In genomic region chr17:12195604-12196003, GRCm38 (mm10) we compare ENCODE assay signal across 9 mouse cellular contexts.
A peak's percentile ranks its signal among the peaks of the same experiment; 100 is the strongest.
DNase-seq lines count a peak whose midpoint lies in the region; ATAC-seq and TF ChIP-seq lines count a peak whose summit lies in the region.
"Had no signal": no experiment of that assay in that cellular context is flagged by ENCODE, and none has a peak within 500 bp of the region (broad histone marks: within the 10 kb centered on the region; RNA-seq: fewer than 3 reads in every experiment).

No protein-coding gene starts in this region.

- peaks cover 32% of the 10 kb centered on the region for H3K79me2 ChIP-seq in CH12.LX (replicated peaks; ENCODE audit: control insufficient read depth, extremely low read depth, insufficient read depth, poor library complexity, severe bottlenecking)

- dilution Hi-C loops in CH12.LX (cut with MboI; ENCODE audit: extremely low pct_ligation_motif_present, extremely low pct_unique_long_range_greater_than_20kb, low sequenced_read_pairs) = no loop called here

- ATAC-seq in heart, embryonic 13.5 days (ENCODE audit: extremely low read depth, insufficient number of reproducible peaks, low FRiP score, low TSS enrichment) = 0 out of 2 replicates have a peak, but pooled peaks have one; percentile 48
- ATAC-seq in embryonic facial prominence, embryonic 11.5 days (replicated peaks; ENCODE audit: insufficient number of reproducible peaks, low FRiP score, low TSS enrichment, low read depth) = peak; percentile 47; the same call in 1 of the 2 replicates
- no peak for ATAC-seq in CD4-positive, CD25-positive, alpha-beta regulatory T cell, adult 4 months

- no peaks in the 10 kb centered on the region for H3K27me3 ChIP-seq in heart, embryonic 13.5 days (replicated peaks)
- H3K27me3 ChIP-seq in CH12.LX (replicated peaks) = no peaks in the 10 kb centered on the region
- H3K27me3 ChIP-seq in embryonic facial prominence, embryonic 11.5 days (ENCODE audit: control insufficient read depth, insufficient read depth, low read length) = no peaks in the 10 kb centered on the region

- no peak for TF ChIP-seq EP300 in CH12.LX (IDR thresholded peaks at IDR 0.05; ENCODE audit: low read length)

- 0 out of 2 replicates have a peak overlapping the region, but pooled peaks have one; percentile 8 for H3K9ac ChIP-seq in heart, embryonic 13.5 days
- 0 out of 2 replicates have a peak overlapping the region, but pooled peaks have one; percentile 10 for H3K9ac ChIP-seq in CH12.LX (ENCODE audit: insufficient read depth, low read depth)
- H3K9ac ChIP-seq in embryonic facial prominence, embryonic 11.5 days (replicated peaks; ENCODE audit: low read length) = peak overlapping the region; percentile 35

- no peak for TF ChIP-seq POLR2A in CH12.LX (IDR thresholded peaks at IDR 0.05; ENCODE audit: low read depth, low read length)

- no peak for TF ChIP-seq CTCF in CH12.LX (conservative IDR thresholded peaks at IDR 0.05 in 1 of 2, IDR thresholded peaks at IDR 0.05 in 1 of 2; ENCODE audit: low read depth in 2 of 2, low read length in 2 of 2)

- no peaks in the 10 kb centered on the region for H3K36me3 ChIP-seq in heart, embryonic 13.5 days
- H3K36me3 ChIP-seq in CH12.LX (replicated peaks in 1 of 2; ENCODE audit: control insufficient read depth in 1 of 2, insufficient read depth in 1 of 2, low read length in 1 of 2) = peaks cover 45 to 85% of the 10 kb centered on the region in 2 experiments
- H3K36me3 ChIP-seq in embryonic facial prominence, embryonic 11.5 days (replicated peaks; ENCODE audit: control insufficient read depth, insufficient read depth, low read depth, low read length) = no peaks in the 10 kb centered on the region

- H3K9me3 ChIP-seq in heart, embryonic 13.5 days = no peaks in the 10 kb centered on the region
- no peaks in the 10 kb centered on the region for H3K9me3 ChIP-seq in CH12.LX (replicated peaks; ENCODE audit: low read length)
- no peaks in the 10 kb centered on the region for H3K9me3 ChIP-seq in embryonic facial prominence, embryonic 11.5 days (replicated peaks; ENCODE audit: control insufficient read depth, low read length)

- H3K27ac ChIP-seq in heart, embryonic 13.5 days (replicated peaks) = peak overlapping the region; percentile 51
- H3K27ac ChIP-seq in CH12.LX (ENCODE audit: insufficient read depth, low read depth) = peak overlapping the region; percentile 53
- H3K27ac ChIP-seq in embryonic facial prominence, embryonic 11.5 days (replicated peaks; ENCODE audit: low read depth, low read length) = peak overlapping the region; percentile 68

- peak overlapping the region; percentile 47 for H3K4me2 ChIP-seq in heart, embryonic 13.5 days
- 0 out of 2 replicates have a peak overlapping the region, but pooled peaks have one; percentile 39 for H3K4me2 ChIP-seq in CH12.LX (ENCODE audit: insufficient read depth, low read depth, poor library complexity, severe bottlenecking)
- H3K4me2 ChIP-seq in embryonic facial prominence, embryonic 11.5 days (ENCODE audit: low read depth, low read length) = peak overlapping the region; percentile 22

- DNase-seq in heart, adult 8-10 months (ENCODE audit: low spot score) = no peak
- DNase-seq in CH12.LX (ENCODE audit: extremely low read depth) (no peak), liver (peak; percentile 53), adipocyte (ENCODE audit: low spot score) (no peak)
- peak; percentile 46 for DNase-seq in embryonic facial prominence, embryonic 11.5 days (ENCODE audit: low spot score)
- DNase-seq in frontal cortex, postnatal 25 days (ENCODE audit: low spot score in 2 of 2) = no peak
- DNase-seq: cerebellum, adult 11 months had no signal

- in situ Hi-C loops in CH12.LX (cut with MboI; ENCODE audit: low pct_ligation_motif_present, low pct_unique_long_range_greater_than_20kb, low sequenced_read_pairs) = loop anchor here (5.0 kb wide), 1 partner anchor 33 kb away; no protein-coding TSS in a partner anchor

- peaks cover 27% of the 10 kb centered on the region for H3K4me1 ChIP-seq in heart, embryonic 13.5 days
- peaks cover 14 to 36% of the 10 kb centered on the region in 2 experiments for H3K4me1 ChIP-seq in CH12.LX (ENCODE audit: control insufficient read depth in 1 of 2, insufficient read depth in 2 of 2)
- no peaks in the 10 kb centered on the region; the same call in 1 of the 2 replicates for H3K4me1 ChIP-seq in embryonic facial prominence, embryonic 11.5 days (ENCODE audit: control insufficient read depth, insufficient read depth, low read length)

- H3K4me3 ChIP-seq in heart, embryonic 13.5 days = no peak overlapping the region
- no peak overlapping the region for H3K4me3 ChIP-seq in CH12.LX (replicated peaks in 1 of 3; ENCODE audit: low read depth in 2 of 3, low read length in 2 of 3, poor library complexity in 1 of 3)
- H3K4me3 ChIP-seq in embryonic facial prominence, embryonic 11.5 days (ENCODE audit: low read depth, low read length) = no peak overlapping the region

- no peak for TF ChIP-seq RAD21 in CH12.LX (IDR thresholded peaks at IDR 0.05; ENCODE audit: low read depth, low read length)

- WGBS in heart, embryonic 13.5 days = 35% methylated on average over 10 of the region's 10 CpGs
- 34% methylated on average over 10 of the region's 10 CpGs for WGBS in embryonic facial prominence, embryonic 11.5 days

TF ChIP-seq in CH12.LX, 34 proteins besides CTCF, POLR2A, EP300 and RAD21:
- TF ChIP-seq MEF2A (IDR thresholded peaks at IDR 0.05; ENCODE audit: borderline replicate concordance, low read depth, low read length) (no peak), USF2 (conservative IDR thresholded peaks at IDR 0.05; ENCODE audit: low read depth, low read length) (no peak), JUN (IDR thresholded peaks at IDR 0.05; ENCODE audit: insufficient read depth, low read depth, low read length) (no peak), RCOR1 (conservative IDR thresholded peaks at IDR 0.05; ENCODE audit: low read depth, low read length) (no peak), USF1 (IDR thresholded peaks at IDR 0.05; ENCODE audit: low read depth, low read length) (no peak), CHD1 (IDR thresholded peaks at IDR 0.05; ENCODE audit: low read depth, low read length) (no peak), NRF1 (IDR thresholded peaks at IDR 0.05; ENCODE audit: low read depth, low read length) (no peak), POLR2AphosphoS2 (IDR thresholded peaks at IDR 0.05; ENCODE audit: low read depth, low read length) (no peak), SIN3A (IDR thresholded peaks at IDR 0.05; ENCODE audit: low read length) (no peak), MAFK (IDR thresholded peaks at IDR 0.05; ENCODE audit: insufficient replicate concordance, low read length) (no peak), NELFE (IDR thresholded peaks at IDR 0.05; ENCODE audit: low read depth, low read length) (no peak), KAT2A (IDR thresholded peaks at IDR 0.05; ENCODE audit: insufficient replicate concordance, low read length) (no peak), ZC3H11A (IDR thresholded peaks at IDR 0.05; ENCODE audit: low read depth, low read length) (no peak), GABPA (IDR thresholded peaks at IDR 0.05; ENCODE audit: insufficient replicate concordance, low read depth, low read length) (no peak), MAX (IDR thresholded peaks at IDR 0.05; ENCODE audit: low read length) (no peak), ZNF384 (IDR thresholded peaks at IDR 0.05; ENCODE audit: low read depth, low read length) (no peak), ELF1 (IDR thresholded peaks at IDR 0.05; ENCODE audit: low read depth, low read length) (no peak)
TF ChIP-seq in CH12.LX: peak in this region for 0.

Comparison
In these comparisons a context has a peak if more than half of its experiments do, and no peak if none do; other contexts are left out.
1. DNase-seq: peak in embryonic facial prominence, embryonic 11.5 days (single experiment) and liver (single experiment); none in heart, adult 8-10 months (single experiment), CH12.LX (single experiment), frontal cortex, postnatal 25 days (0 of 2) and adipocyte (single experiment).
2. Peak in every context shown above with its lines, with median percentiles within 50 percentile points of each other: H3K27ac ChIP-seq, H3K4me2 ChIP-seq and H3K9ac ChIP-seq.